ENCODE assay signal across 20 mouse cellular contexts in genomic region chr16:6242468-6242867, GRCm38 (mm10).
DNase-seq lines count a peak whose midpoint lies in the region; ATAC-seq lines count a peak whose summit lies in the region.
"Had no signal": no experiment of that assay in that cellular context is flagged by ENCODE, and none has a peak within 500 bp of the region (broad histone marks: within the 10 kb centered on the region; RNA-seq: fewer than 3 reads in every experiment).

No protein-coding gene starts in this region.

- ATAC-seq in frontal cortex, adult (ENCODE audit: low TSS enrichment) = peak; percentile 56; the same call in 1 of the 2 replicates
- ATAC-seq: activated CD4-positive, CD25-positive, alpha-beta regulatory T cell, adult 4 months; CD4-positive, CD25-positive, alpha-beta regulatory T cell, adult 4 months; forebrain, embryonic 13.5 days; forebrain, embryonic 15.5 days; forebrain, postnatal 0 days; Patski had no signal

- DNase-seq in frontal cortex, postnatal 10 days (ENCODE audit: low spot score in 2 of 2) = no peak
- peak; percentile 8 for DNase-seq in right cerebral cortex, adult 18-20 months
- no peak for DNase-seq in right cerebral cortex, postnatal 36 days (ENCODE audit: low spot score in 2 of 2)
- no peak for DNase-seq in c-Kit-positive CD71-positive TER-119-positive erythroid progenitor cells, embryonic 14.5 days (ENCODE audit: low spot score)
- DNase-seq: adrenal gland, adult 8-10 months; adrenal gland, postnatal 14 days; adrenal gland, postnatal 36 days; B cell, adult 2 months; cerebellum, adult 11-12 months; cerebellum, adult 2 months; cerebellum, adult 9-10 months; cerebellum, postnatal 10 days; cerebellum, postnatal 25 days; forebrain, postnatal 0 days had no signal
